ENCODE assay signal across 17 mouse cellular contexts in genomic region chr1:62812701-62813684, GRCm38 (mm10).
A peak's percentile ranks its signal among the peaks of the same experiment; 100 is the strongest.
DNase-seq lines count a peak whose midpoint lies in the region; ATAC-seq and TF ChIP-seq lines count a peak whose summit lies in the region.
"Had no signal": no experiment of that assay in that cellular context is flagged by ENCODE, and none has a peak within 500 bp of the region (broad histone marks: within the 10 kb centered on the region; RNA-seq: fewer than 3 reads in every experiment).

No protein-coding gene starts in this region.

- H3K36me3 ChIP-seq in lung, embryonic 14.5 days (ENCODE audit: insufficient read depth), result no peaks in the 10 kb centered on the region
- no peaks in the 10 kb centered on the region for H3K36me3 ChIP-seq in intestine, embryonic 15.5 days
- H3K36me3 ChIP-seq in stomach, embryonic 14.5 days (ENCODE audit: control insufficient read depth, insufficient read depth, low read length), result no peaks in the 10 kb centered on the region
- H3K36me3 ChIP-seq: neural tube, embryonic 12.5 days had no signal

- no peak overlapping the region for H3K4me2 ChIP-seq in lung, embryonic 14.5 days
- no peak overlapping the region for H3K4me2 ChIP-seq in intestine, embryonic 15.5 days (replicated peaks)
- no peak overlapping the region for H3K4me2 ChIP-seq in stomach, embryonic 14.5 days (replicated peaks; ENCODE audit: low read depth, low read length)
- H3K4me2 ChIP-seq: heart, embryonic 11.5 days; neural tube, embryonic 12.5 days had no signal

- no peak overlapping the region for H3K4me3 ChIP-seq in lung, embryonic 14.5 days (ENCODE audit: low read depth, low read length)
- no peak overlapping the region for H3K4me3 ChIP-seq in intestine, embryonic 15.5 days (replicated peaks)
- no peak overlapping the region for H3K4me3 ChIP-seq in stomach, embryonic 14.5 days (ENCODE audit: low read depth, low read length)
- H3K4me3 ChIP-seq: neural tube, embryonic 12.5 days had no signal

- DNase-seq in lung, embryonic 14.5 days, result peak; percentile 41
- DNase-seq in lung, postnatal 10 days, result no peak
- DNase-seq in T-cell, adult 2 months (ENCODE audit: low spot score), result peak; percentile 31
- DNase-seq in cerebellum, postnatal 36 days, result no peak
- DNase-seq in spleen, postnatal 36 days (ENCODE audit: low spot score in 2 of 2), result no peak
- DNase-seq: adrenal gland, postnatal 10 days; cerebellum, adult 8-10 months; gastrocnemius, postnatal 14 days; heart, postnatal 36 days; midbrain, embryonic 14.5 days; right cerebral cortex, postnatal 4 days had no signal

- no peak overlapping the region for H3K9ac ChIP-seq in lung, embryonic 14.5 days
- H3K9ac ChIP-seq in intestine, embryonic 15.5 days, result no peak overlapping the region
- H3K9ac ChIP-seq in stomach, embryonic 14.5 days (replicated peaks; ENCODE audit: low read depth, low read length), result no peak overlapping the region
- H3K9ac ChIP-seq: neural tube, embryonic 12.5 days had no signal

- H3K9me3 ChIP-seq in lung, embryonic 14.5 days (ENCODE audit: low read depth, low read length), result no peaks in the 10 kb centered on the region
- no peaks in the 10 kb centered on the region for H3K9me3 ChIP-seq in intestine, embryonic 15.5 days
- no peaks in the 10 kb centered on the region for H3K9me3 ChIP-seq in stomach, embryonic 14.5 days (ENCODE audit: control insufficient read depth, low read depth, low read length)
- H3K9me3 ChIP-seq: neural tube, embryonic 12.5 days had no signal

- H3K27ac ChIP-seq in lung, embryonic 14.5 days (ENCODE audit: low read depth), result peak overlapping the region; percentile 70; the same call in 1 of the 2 replicates
- 0 out of 2 replicates have a peak overlapping the region, but pooled peaks have one; percentile 17 for H3K27ac ChIP-seq in intestine, embryonic 15.5 days
- peak overlapping the region; percentile 53; the same call in 1 of the 2 replicates for H3K27ac ChIP-seq in stomach, embryonic 14.5 days (ENCODE audit: low read length)
- H3K27ac ChIP-seq: kidney, postnatal 0 days; macrophage; neural tube, embryonic 12.5 days had no signal

- H3K27me3 ChIP-seq in lung, embryonic 14.5 days (ENCODE audit: insufficient read depth, low read length), result no peaks in the 10 kb centered on the region
- no peaks in the 10 kb centered on the region for H3K27me3 ChIP-seq in intestine, embryonic 15.5 days (replicated peaks)
- no peaks in the 10 kb centered on the region for H3K27me3 ChIP-seq in stomach, embryonic 14.5 days (ENCODE audit: control insufficient read depth, insufficient read depth, low read length)
- H3K27me3 ChIP-seq: neural tube, embryonic 12.5 days had no signal

- TF ChIP-seq CTCF in lung, embryonic 14.5 days (IDR thresholded peaks at IDR 0.05; ENCODE audit: low read depth), result no peak

- peak; percentile 68; the same call in 1 of the 2 replicates for ATAC-seq in lung, embryonic 14.5 days (ENCODE audit: insufficient read depth)
- no peak for ATAC-seq in intestine, embryonic 15.5 days
- ATAC-seq in stomach, embryonic 14.5 days (ENCODE audit: insufficient number of reproducible peaks, insufficient read depth, low FRiP score, low read depth), result no peak

- peaks cover 8% of the 10 kb centered on the region; the same call in 1 of the 2 replicates for H3K4me1 ChIP-seq in lung, embryonic 14.5 days (ENCODE audit: insufficient read depth)
- no peaks in the 10 kb centered on the region for H3K4me1 ChIP-seq in intestine, embryonic 15.5 days (replicated peaks)
- H3K4me1 ChIP-seq in stomach, embryonic 14.5 days (ENCODE audit: control insufficient read depth, insufficient read depth, low read length), result 0 out of 2 replicates have a peak, but pooled peaks cover 4% of the 10 kb centered on the region
- H3K4me1 ChIP-seq: neural tube, embryonic 12.5 days had no signal

- WGBS in lung, embryonic 14.5 days, result 34% methylated on average over 10 of the region's 10 CpGs
- WGBS in intestine, embryonic 15.5 days, result 48% methylated on average over 10 of the region's 10 CpGs
- 48% methylated on average over 10 of the region's 10 CpGs for WGBS in stomach, embryonic 14.5 days

Comparison
In these comparisons a context has a peak if more than half of its experiments do, and no peak if none do; other contexts are left out.
1. DNase-seq: peak in lung, embryonic 14.5 days (single experiment) and T-cell, adult 2 months (single experiment); none in lung, postnatal 10 days (single experiment), cerebellum, postnatal 36 days (0 of 2) and spleen, postnatal 36 days (0 of 2).
2. H3K27ac ChIP-seq: peak in every context shown above with its lines; median percentile 70 in lung, embryonic 14.5 days; 53 in stomach, embryonic 14.5 days; 17 in intestine, embryonic 15.5 days.